Comparison of ENCODE assay signal across 17 mouse cellular contexts in the genomic region with DNA sequence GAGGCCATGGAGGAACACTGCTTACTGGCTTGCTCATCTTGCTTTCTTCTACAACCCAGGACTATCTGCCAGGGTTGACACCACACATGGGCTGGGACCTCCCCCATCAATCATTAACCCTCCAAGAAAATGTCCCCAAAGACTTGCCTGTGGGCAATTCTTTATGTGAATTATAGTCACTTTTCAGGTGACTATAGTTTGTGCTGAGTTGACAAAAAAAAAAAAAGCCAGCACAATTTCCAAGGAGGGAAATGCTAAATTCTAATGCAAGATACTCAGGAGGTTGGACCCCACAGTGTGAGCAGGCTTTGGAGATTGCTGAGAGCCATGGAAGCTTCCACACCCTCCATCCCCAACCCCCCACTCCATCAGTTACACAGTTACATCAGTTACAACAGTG. TPM values are rescaled to one million over a fixed set of nuclear protein-coding genes. Genes with fewer than 3 reads are reported as not detected.
A peak's percentile ranks its signal among the peaks of the same experiment; 100 is the strongest.
DNase-seq lines count a peak whose midpoint lies in the region; TF ChIP-seq lines count a peak whose summit lies in the region.
"Had no signal": no experiment of that assay in that cellular context is flagged by ENCODE, and none has a peak within 500 bp of the region (broad histone marks: within the 10 kb centered on the region; RNA-seq: fewer than 3 reads in every experiment).

No protein-coding gene starts in this region.

- no peak for TF ChIP-seq EP300 in CH12.LX (IDR thresholded peaks at IDR 0.05; ENCODE audit: low read length)

- H3K9me3 ChIP-seq in CH12.LX (replicated peaks; ENCODE audit: low read length) (peaks cover 4% of the 10 kb centered on the region), ES-E14 (ENCODE audit: control insufficient read depth, insufficient read depth, low read depth, low read length) (no peaks in the 10 kb centered on the region)
- H3K9me3 ChIP-seq in limb, embryonic 10.5 days (replicated peaks), result no peaks in the 10 kb centered on the region; the same call in 1 of the 2 replicates

- TF ChIP-seq POLR2A in CH12.LX (IDR thresholded peaks at IDR 0.05; ENCODE audit: low read depth, low read length), result no peak

- H3K27ac ChIP-seq in CH12.LX (ENCODE audit: insufficient read depth, low read depth) (no peak overlapping the region), ES-E14 (ENCODE audit: insufficient read depth, low read depth, low read length, poor library complexity, severe bottlenecking) (no peak overlapping the region)
- H3K27ac ChIP-seq in limb, embryonic 10.5 days, result no peak overlapping the region

- no peaks in the 10 kb centered on the region for H3K79me2 ChIP-seq in CH12.LX (replicated peaks; ENCODE audit: control insufficient read depth, extremely low read depth, insufficient read depth, poor library complexity, severe bottlenecking)

- no peak overlapping the region for H3K9ac ChIP-seq in CH12.LX (ENCODE audit: insufficient read depth, low read depth)
- no peak overlapping the region for H3K9ac ChIP-seq in ES-E14 (ENCODE audit: insufficient read depth, low read depth, low read length, poor library complexity, severe bottlenecking)

- TF ChIP-seq RAD21 in CH12.LX (IDR thresholded peaks at IDR 0.05; ENCODE audit: low read depth, low read length), result no peak

- in situ Hi-C loops in CH12.LX (cut with MboI; ENCODE audit: low pct_ligation_motif_present, low pct_unique_long_range_greater_than_20kb, low sequenced_read_pairs) (no loop called here), ES-E14 (cut with MboI; ENCODE audit: low sequenced_read_pairs in 2 of 2, unreplicated experiment in 2 of 2) (loop anchor here in 1 of 2 experiments (10.0 kb wide), 1 partner anchor 179 kb away; no protein-coding TSS in a partner anchor)

- DNase-seq in CH12.LX (ENCODE audit: extremely low read depth), result no peak
- DNase-seq in ES-E14 (ENCODE audit: low read depth, low spot score), result no peak
- DNase-seq in gastrocnemius, adult 18-20 months (ENCODE audit: low spot score), result no peak
- DNase-seq in limb, embryonic 10.5 days (ENCODE audit: low spot score), result no peak
- DNase-seq: adrenal gland, adult 2 months; adrenal gland, adult 8-10 months; adrenal gland, postnatal 10 days; adrenal gland, postnatal 14 days; adrenal gland, postnatal 25 days; adrenal gland, postnatal 36 days; B cell, adult 2 months; cerebellum, adult 11 months; cerebellum, adult 11-12 months; cerebellum, adult 2 months; cerebellum, adult 8-10 months had no signal

- dilution Hi-C loops in CH12.LX (cut with MboI; ENCODE audit: extremely low pct_ligation_motif_present, extremely low pct_unique_long_range_greater_than_20kb, low sequenced_read_pairs), result no loop called here

- H3K36me3 ChIP-seq in CH12.LX (replicated peaks in 1 of 2; ENCODE audit: control insufficient read depth in 1 of 2, insufficient read depth in 1 of 2, low read length in 1 of 2), result no peaks in the 10 kb centered on the region
- no peaks in the 10 kb centered on the region for H3K36me3 ChIP-seq in ES-E14 (ENCODE audit: control insufficient read depth, insufficient read depth, low read length, poor library complexity, severe bottlenecking)
- H3K36me3 ChIP-seq in limb, embryonic 10.5 days, result no peaks in the 10 kb centered on the region
- H3K36me3 ChIP-seq: G1E had no signal

- H3K4me3 ChIP-seq in CH12.LX (replicated peaks in 1 of 3; ENCODE audit: low read depth in 2 of 3, low read length in 2 of 3, poor library complexity in 1 of 3), result no peak overlapping the region
- H3K4me3 ChIP-seq in ES-E14 (ENCODE audit: insufficient read depth in 1 of 2, low read depth in 1 of 2, low read length in 2 of 2, poor library complexity in 1 of 2, severe bottlenecking in 1 of 2), result no peak overlapping the region
- no peak overlapping the region for H3K4me3 ChIP-seq in limb, embryonic 10.5 days

- H3K27me3 ChIP-seq in CH12.LX (replicated peaks), result peaks cover 83% of the 10 kb centered on the region
- peaks cover 30% of the 10 kb centered on the region for H3K27me3 ChIP-seq in limb, embryonic 10.5 days (ENCODE audit: low read depth, poor library complexity, severe bottlenecking)
- H3K27me3 ChIP-seq: Patski had no signal

- TF ChIP-seq CTCF in CH12.LX (conservative IDR thresholded peaks at IDR 0.05 in 1 of 2, IDR thresholded peaks at IDR 0.05 in 1 of 2; ENCODE audit: low read depth in 2 of 2, low read length in 2 of 2), result no peak

- H3K4me2 ChIP-seq in CH12.LX (ENCODE audit: insufficient read depth, low read depth, poor library complexity, severe bottlenecking), result no peak overlapping the region

- H3K4me1 ChIP-seq in CH12.LX (ENCODE audit: control insufficient read depth in 1 of 2, insufficient read depth in 2 of 2) (peaks cover 0 to 9% of the 10 kb centered on the region in 2 experiments; a peak in 2 of 4 replicates), ES-E14 (ENCODE audit: control insufficient read depth in 2 of 2, insufficient read depth in 2 of 2, low read length in 2 of 2, poor library complexity in 1 of 2) (no peaks in the 10 kb centered on the region)
- peaks cover 29% of the 10 kb centered on the region for H3K4me1 ChIP-seq in limb, embryonic 10.5 days

TF ChIP-seq in CH12.LX, 34 proteins besides CTCF, POLR2A, EP300 and RAD21:
- TF ChIP-seq GABPA (IDR thresholded peaks at IDR 0.05; ENCODE audit: insufficient replicate concordance, low read depth, low read length) (no peak), SIN3A (IDR thresholded peaks at IDR 0.05; ENCODE audit: low read length) (no peak), MAFK (IDR thresholded peaks at IDR 0.05; ENCODE audit: insufficient replicate concordance, low read length) (peak; percentile 93)

TF ChIP-seq in ES-E14, 5 proteins besides CTCF, POLR2A, EP300 and RAD21:
- no peak for TF ChIP-seq CHD2 (IDR thresholded peaks at IDR 0.05; ENCODE audit: low read depth, low read length)
- TF ChIP-seq HCFC1 (IDR thresholded peaks at IDR 0.05; ENCODE audit: borderline replicate concordance, insufficient read depth, low read length), result no peak
- no peak for TF ChIP-seq ZC3H11A (IDR thresholded peaks at IDR 0.05; ENCODE audit: borderline replicate concordance, low read depth, low read length)
- TF ChIP-seq MAFK (IDR thresholded peaks at IDR 0.05; ENCODE audit: insufficient read depth, low read depth, low read length), result peak; percentile 85

RNA-seq across cellular contexts. Expression of a gene that starts 25.8 kb away (rescaled TPM):
- total RNA-seq in CH12.LX (2012; rRNA removed) (19.6 and 27.8 TPM in 2 replicates), CH12.LX (2014; rRNA removed) (14.7 and 16.1 TPM in 2 replicates), ES-E14 (2012; rRNA removed) (9.4 and 9.9 TPM in 2 replicates)
- 10.6 and 11.1 TPM in 2 replicates for polyA plus RNA-seq in CH12.LX (2012; ENCODE audit: insufficient read length, low read depth)
- total RNA-seq in gastrocnemius, adult 18-20 months (2021), result 1 to 10 TPM; 4.7 to 6.2 TPM
- 8.3 and 9.4 TPM in 2 replicates for polyA plus RNA-seq in limb, embryonic 10.5 days (2016; fragmentation: Nextera tagmentation; extraction: Ambion mirVana)

RNA-seq across cellular contexts. Expression of a gene that starts 35.2 kb away (rescaled TPM):
- 8.3 and 9.6 TPM in 2 replicates for total RNA-seq in CH12.LX (2012; rRNA removed)
- total RNA-seq in CH12.LX (2014; rRNA removed), result 6.1 and 6.8 TPM in 2 replicates
- polyA plus RNA-seq in CH12.LX (2012; ENCODE audit: insufficient read length, low read depth), result 17.0 and 17.1 TPM in 2 replicates
- total RNA-seq in ES-E14 (2012; rRNA removed), result 5.2 and 6.2 TPM in 2 replicates
- total RNA-seq in gastrocnemius, adult 18-20 months (2021), result 10 to 100 TPM; 25.5 to 31.0 TPM
- polyA plus RNA-seq in limb, embryonic 10.5 days (2016; fragmentation: Nextera tagmentation; extraction: Ambion mirVana), result 12.6 and 14.2 TPM in 2 replicates
